Mouse (Mus musculus) frontal cortex, postnatal 36 days (tissue): ENCODE results near the gene Ppm1b.
"Not testable (repeated sequence)": the region's sequence is repeated elsewhere in the genome, so short reads cannot be mapped to it uniquely, and the experiment has no call there.

ENCODE experiments used
- DNase-seq, 2 experiments: peaks; one replicate each; pipeline ENCODE4 v3.0.0; 2022; ENCODE audit warnings: low spot score in 2 of 2

Ppm1b gene

DNA sequence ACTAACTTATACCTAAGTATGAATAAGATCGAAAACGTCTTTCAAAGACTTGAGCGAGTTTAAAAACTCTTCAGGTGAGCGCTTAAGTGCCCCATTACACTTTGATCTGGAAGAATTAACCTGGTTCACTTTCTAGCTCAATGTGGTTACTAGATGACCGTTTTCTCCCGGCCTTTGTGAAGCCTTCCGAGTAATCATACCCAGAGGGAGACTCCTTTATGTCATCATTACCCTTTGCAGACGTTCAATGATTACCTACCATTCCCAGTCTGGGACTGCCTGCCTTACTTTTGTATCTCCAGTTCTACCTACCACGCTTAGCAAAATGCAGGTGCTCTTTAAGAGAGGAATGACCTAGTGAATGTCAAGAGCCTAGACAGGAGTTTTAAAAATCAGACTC, at the start of gene Ppm1b:
Gene Ppm1b (plus strand): TSS at position 301 of the 400 bp plus-strand sequence.
- DNase-seq = no peak

DNA sequence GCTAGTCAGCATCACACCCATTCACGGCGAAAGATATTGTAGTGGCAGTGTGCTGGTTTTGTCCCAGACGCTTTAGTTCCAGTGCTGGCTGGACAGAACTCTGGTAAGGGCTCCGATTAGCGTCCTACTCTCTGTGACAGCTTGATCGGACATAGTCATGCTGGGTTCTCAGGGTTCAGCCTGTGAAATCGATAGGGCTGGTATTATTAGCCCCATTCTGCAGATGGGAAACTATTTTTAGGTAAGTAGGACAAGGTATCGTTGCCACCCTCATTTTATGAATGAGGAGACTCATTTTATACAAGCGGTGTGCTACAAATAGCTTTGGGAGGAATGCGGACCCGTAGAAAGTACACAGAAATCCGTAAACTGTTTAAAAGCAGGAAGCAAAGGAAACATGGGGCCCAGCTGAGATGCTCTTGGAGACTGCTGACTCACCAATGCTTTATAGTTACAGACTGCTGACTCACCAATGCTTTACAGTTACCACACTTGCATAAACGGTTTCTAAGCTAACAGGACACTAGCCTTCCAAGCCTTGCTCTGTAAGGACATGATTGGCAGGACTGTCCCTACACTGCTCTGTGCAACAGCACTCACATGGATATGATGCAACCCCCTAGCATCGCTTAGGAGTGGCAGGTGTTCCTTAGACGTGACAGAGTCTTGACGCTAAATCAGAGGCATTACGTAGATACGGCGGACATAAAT, 34.7 kb upstream of the Ppm1b start:
- DNase-seq = no peak

DNA sequence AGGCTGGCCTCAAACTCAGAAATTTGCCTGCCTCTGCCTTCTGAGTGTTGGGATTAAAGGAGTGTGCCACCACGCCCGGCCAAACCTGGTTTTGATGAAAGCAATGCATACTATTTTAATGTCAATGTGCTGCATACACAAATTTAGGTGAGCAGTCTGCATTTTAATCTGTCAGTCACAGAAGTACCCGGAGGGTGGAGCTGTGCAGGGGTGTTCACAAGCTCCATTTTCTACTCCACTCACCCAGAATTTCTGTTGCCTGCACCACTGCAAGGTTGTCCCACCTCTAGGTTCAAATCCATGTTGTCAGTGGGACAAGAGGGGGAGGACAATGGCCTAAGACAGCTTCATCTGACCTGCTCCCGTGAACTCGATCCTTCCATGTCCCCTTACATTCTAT, 31.8 kb upstream of the Ppm1b start:
- no peak for DNase-seq

DNA sequence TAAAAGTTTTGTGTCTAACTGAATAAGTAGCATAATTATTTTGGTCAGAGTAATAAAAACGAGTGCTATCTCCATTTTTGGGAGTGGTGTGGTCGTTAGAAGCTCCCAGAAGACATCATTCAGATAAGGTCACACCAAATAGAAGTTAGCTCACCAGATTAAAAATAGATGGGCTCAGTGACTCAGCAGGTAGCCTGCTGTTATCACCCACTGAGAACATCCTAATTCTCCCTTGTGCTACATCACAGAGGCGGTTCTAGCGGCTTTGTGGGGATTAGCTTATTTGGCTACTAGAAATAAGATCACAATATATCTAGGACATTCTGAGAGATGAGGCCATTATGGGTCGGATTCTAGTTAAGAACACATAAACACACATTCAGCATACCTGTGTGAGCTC, 30.3 kb upstream of the Ppm1b start:
- DNase-seq = no peak

DNA sequence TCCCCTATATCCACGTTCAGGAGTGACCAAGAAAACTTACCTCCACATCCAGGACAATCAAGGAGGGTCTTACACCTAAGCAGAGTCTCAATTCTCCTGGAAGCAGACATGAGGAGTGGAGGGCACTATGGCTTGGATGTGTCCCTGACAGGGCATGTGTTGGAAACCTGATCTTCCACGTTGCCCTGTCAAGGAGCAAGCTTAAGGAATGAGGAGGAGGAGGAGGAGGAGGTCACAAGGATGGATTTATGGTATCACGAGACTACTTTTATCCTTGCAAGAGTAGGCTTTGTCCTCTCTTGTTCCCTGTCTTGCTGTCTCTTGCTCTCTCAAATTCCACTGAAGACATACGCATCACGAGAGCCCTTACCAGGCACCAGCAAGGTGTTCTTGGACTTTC, 29.0 kb upstream of the Ppm1b start:
- no peak for DNase-seq

GRCm38 (mm10) chr17:84932943-84933342, 23.6 kb upstream of the Ppm1b start:
- no peak for DNase-seq

- no peak for DNase-seq
Observed at GRCm38 (mm10) chr17:84933968-84934367, 22.6 kb upstream of the Ppm1b start.

DNA sequence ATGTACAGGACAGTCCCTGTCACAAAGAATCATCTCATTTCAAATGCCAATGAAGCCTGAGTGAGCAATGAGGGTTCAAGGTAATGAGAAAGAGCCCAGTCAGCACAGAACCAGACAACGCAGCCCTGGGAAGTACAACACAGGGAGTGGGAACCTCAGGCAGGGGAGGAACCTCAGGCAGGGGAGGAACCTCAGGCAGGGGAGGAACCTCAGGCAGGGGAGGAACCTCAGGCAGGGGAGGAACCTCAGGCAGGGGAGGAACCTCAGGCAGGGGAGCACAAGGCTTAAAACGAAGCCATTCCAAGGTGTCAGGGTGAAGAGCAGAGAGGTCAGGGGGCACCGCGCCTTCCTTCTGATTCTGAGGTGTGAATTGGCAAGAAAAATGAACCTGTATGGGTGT, 20.9 kb upstream of the Ppm1b start:
- DNase-seq = not testable (repeated sequence)

- DNase-seq = no peak
Observed at GRCm38 (mm10) chr17:84936301-84936700, 20.2 kb upstream of the Ppm1b start.

DNA sequence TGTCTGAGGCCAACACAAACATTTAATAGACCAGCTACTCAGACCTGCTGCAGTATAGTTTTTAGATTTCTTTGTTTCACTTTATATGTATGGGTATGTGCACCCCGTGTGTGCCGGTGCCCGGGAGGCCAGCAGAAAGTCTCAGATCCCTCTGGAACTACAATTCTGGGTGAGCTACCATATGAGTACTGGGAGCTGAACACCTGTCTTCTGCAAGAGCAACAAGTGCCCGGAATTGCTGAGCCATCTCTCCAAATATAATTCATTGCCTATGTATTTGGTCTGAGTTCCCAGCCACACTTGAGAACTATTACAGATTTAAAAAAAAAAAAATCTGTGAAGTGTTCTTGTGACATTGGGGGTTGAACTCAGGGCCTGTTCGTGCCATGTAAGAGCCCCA, 19.7 kb upstream of the Ppm1b start:
- no peak for DNase-seq

DNA sequence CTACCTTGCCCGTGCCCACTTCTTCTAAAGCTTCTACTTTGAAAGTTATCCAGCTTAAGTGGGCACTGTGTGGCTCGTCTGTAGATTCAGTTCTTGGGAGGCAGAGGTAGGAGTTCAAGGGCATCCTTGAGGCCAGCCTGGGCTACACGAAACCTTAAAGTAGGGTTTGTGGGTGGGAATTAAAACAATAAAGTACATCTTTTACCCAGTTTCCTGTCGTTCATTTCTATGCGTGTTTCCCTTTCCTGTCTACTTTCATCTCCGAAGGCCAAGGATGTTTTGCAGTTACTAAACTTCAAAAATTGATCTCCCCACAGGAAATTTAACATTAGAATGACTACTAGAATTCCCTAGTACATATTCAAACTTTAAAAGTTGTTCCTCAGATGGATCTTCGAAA, 19.3 kb upstream of the Ppm1b start:
- DNase-seq = no peak

DNA sequence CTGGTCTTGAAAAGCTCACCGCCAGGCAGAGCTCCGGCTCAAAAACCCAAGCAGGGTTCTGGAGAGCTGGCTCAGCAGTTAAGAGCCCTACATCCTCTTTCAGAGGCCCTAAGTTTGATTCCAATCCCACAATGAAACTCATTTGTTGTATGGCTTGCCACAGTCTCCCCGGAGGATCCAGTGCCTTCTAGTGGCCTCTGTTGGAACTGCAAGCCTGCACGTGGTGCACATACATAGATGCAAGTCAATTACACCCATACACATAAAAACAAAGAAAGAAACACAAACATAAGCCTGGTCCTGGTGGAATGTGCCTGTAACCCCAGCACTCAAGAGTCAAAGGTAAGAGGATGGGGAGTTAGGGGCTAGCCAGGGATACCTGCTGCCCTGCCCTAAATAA, 18.3 kb upstream of the Ppm1b start:
- no peak for DNase-seq

- DNase-seq = no peak
Observed at GRCm38 (mm10) chr17:84940017-84940731, 16.4 kb upstream of the Ppm1b start.

GRCm38 (mm10) chr17:84941291-84941868, 15.2 kb upstream of the Ppm1b start:
- no peak for DNase-seq

DNA sequence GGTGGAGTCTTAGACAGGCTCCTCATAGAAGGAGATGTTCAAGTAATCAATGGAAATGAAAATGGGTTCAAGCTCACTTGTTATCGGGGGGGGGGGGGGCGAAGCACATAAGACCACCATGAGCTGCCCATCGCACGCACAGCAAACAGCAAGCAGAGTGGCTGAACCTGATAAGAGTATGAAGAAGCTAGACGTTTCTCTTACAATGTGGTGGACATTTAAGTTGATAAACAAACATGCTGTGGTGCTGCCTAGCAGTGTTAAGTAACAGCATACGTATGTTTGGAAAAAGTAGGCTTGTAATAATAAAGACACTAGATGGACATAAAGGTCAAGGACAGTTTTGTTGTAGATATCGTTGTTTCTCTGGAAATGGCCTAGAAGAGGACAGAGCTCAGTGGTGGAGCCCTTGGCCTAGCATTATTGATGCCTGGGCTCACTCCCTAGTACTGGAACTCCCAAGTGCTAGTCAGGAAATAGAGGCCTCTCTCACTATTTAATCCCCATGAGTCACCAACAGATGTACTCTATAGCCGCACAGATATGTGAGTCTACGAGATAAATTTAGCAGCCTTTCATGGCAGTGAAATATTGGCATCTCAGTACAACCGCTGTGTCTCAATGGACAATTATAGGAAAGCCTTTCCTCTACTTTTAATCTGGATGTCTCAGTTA, 14.0 kb upstream of the Ppm1b start:
- peak in 1 of 2 experiments; percentile 34 for DNase-seq

GRCm38 (mm10) chr17:84943033-84943393, 13.5 kb upstream of the Ppm1b start:
- no peak for DNase-seq

DNA sequence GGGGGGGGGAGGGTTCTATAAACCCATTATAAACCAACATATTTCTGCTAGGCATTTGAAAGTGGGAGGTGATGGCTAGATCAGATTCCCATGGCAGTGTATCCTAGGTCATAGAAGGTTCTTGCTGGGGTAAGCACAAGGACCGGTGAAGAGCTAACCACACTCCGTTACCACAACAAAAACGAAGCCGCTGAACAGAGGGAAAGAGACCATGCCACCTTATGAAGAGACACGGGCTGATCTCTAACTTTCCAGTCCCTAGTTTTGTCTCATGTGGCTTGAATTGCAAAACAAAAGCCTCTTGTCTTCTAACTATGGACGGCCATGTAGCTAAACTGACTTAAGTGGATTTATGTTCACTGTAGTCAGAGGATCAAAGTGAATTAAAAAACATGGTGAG, 12.2 kb upstream of the Ppm1b start:
- DNase-seq = no peak

DNA sequence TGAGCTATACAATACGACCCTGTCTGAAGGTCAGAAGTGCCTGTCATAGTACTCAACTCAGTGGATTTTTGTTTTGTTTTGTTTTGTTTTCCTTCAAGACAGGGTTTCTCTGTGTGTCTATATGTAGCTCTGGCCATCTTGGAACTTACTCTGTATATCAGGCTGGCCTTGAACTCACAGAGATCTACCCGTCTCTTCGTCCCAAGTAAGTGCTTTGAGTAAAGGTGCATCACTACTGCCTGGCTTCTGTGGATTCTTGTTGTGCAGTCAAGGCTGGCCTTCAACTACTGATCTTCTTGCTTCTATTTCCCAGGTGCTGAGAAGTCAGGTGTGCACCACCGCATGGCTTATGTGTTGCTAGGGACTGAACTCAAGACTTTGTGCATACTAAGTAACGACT, 4.0 kb upstream of the Ppm1b start:
- DNase-seq = no peak

DNA sequence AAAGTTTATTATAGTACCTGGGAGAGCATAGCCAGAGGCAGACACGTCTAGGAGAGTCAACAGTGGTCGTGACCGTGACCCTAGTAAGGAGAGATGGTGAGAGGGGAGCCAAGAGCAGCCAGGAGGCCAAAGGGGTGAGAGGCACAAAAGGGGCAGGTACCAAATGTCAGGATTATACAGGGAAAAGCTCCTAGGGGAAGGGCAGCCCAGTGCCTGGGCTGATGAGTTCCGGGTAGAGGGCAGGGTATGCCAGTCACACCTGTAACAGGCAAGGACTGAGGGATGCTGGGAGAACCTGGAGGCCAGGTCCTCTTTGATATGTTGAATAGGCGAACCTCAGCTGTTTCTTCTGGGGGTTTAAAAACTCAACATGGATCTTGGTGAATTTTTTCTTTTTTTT, 2.8 kb upstream of the Ppm1b start:
- DNase-seq = no peak

DNA sequence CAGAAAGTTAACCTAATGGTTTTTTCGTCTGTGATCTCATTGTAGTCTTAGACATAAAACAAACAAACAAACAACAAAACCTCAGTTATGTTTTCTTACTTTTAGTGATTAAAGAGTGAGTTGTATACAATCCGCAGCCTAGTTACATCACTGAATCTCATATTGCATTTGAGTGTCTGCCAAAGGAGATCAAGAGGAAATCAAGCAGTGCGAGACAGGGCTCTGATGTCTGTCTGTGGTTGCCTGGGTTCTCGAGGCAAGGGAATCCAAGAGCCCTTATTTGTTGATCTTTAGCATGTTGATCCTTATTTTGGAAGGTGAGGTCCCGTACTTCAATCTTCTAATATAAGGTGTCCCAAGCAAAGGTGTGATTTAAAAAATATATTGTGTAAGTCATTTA, 1.7 kb upstream of the Ppm1b start:
- no peak for DNase-seq

- DNase-seq = peak; percentile 92 to 94
Observed at GRCm38 (mm10) chr17:84956931-84957486, 468 bp downstream of the Ppm1b start.

- peak; percentile 100 for DNase-seq
Observed at GRCm38 (mm10) chr17:84957487-84958259, 1.1 kb downstream of the Ppm1b start.
